Mouse (Mus musculus): ENCODE results near the gene Npl.

DNA sequence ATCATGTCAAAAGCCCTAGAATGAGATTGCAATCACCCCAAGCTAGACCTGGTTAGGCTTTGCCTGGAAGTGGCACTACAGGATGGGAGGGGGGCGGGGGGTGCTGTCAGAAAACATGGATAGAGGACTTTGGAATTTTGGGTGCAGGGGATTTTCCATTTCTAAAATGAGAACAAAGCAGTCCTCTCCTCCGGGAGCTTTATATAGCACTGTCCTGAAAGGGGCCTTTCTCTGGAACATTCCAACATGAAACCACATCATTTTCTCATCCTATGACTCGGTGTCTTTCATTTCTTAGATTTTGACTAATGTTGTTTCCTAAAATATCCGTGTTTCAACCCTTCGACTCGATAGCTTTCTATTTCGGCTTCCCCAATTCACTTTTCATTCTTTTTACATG is 14.9 kb upstream of the Npl start:
- no peak for TF ChIP-seq CTCF (IDR thresholded peaks at IDR 0.05)
- no peak for TF ChIP-seq EP300 (IDR thresholded peaks at IDR 0.05)
